Mouse (Mus musculus): ENCODE measurements around the gene Tiam2. TPM values are rescaled to one million over a fixed set of nuclear protein-coding genes. Genes with fewer than 3 reads are reported as not detected.

The Tiam2 gene
- total RNA-seq, 2 experiments from 2014 or later = 80.1 to 82.9 TPM

GRCm38 (mm10) chr17:3520344-3520743 is 194.0 kb downstream of the Tiam2 start:
- Histone ChIP-seq H3K27ac (no peak overlapping the region), H3K4me3 (no peak overlapping the region)
- intact Hi-C loops (cut with DNase I) = no loop called here
- no peak for DNase-seq (ENCODE audit: extremely low spot score in 1 of 2, low spot score in 2 of 2)
- TF ChIP-seq CTCF (IDR thresholded peaks at IDR 0.05) = no peak

DNA sequence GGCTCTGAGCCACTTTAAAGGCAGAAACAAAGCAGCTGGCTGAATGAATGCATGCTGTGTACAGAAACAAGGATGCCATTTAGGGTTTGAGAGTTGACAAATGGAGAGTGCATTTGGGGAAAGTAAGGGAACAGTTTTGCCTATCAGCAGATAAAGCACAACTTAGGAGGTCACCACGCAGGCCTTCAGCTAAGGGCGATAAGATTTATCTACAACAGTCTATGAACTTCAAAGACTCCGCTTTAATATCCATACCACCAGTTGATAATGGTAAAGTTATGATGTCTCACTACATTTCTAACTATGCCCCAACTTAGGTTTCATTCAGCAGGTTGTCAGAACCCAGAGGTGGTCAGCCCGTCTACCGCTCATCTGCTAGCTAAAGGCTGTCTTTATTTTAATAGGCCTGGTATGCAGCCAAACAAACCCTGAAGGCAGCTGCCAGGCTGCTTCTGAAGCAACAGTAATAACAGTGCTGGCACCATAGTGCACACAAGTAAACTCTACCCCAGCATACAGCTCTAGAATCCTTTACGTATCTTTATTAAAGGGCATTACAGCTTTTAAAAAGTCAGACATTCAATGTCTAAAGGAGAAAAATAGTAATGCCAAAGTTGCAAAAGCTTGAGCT is 201.6 kb downstream of the Tiam2 start:
- DNase-seq (ENCODE audit: extremely low spot score in 1 of 2, low spot score in 2 of 2) = no peak
- intact Hi-C loops (cut with DNase I) = no loop called here
- H3K27ac ChIP-seq = no peak overlapping the region
- no peak for TF ChIP-seq CTCF (IDR thresholded peaks at IDR 0.05)
- no peak overlapping the region for H3K4me3 ChIP-seq

GRCm38 (mm10) chr17:3529523-3529922 is 203.2 kb downstream of the Tiam2 start:
- no peak for DNase-seq (ENCODE audit: extremely low spot score in 1 of 2, low spot score in 2 of 2)
- Histone ChIP-seq H3K4me3 (no peak overlapping the region), H3K27ac (no peak overlapping the region)
- intact Hi-C loops (cut with DNase I) = no loop called here
- TF ChIP-seq CTCF (IDR thresholded peaks at IDR 0.05) = no peak

DNA sequence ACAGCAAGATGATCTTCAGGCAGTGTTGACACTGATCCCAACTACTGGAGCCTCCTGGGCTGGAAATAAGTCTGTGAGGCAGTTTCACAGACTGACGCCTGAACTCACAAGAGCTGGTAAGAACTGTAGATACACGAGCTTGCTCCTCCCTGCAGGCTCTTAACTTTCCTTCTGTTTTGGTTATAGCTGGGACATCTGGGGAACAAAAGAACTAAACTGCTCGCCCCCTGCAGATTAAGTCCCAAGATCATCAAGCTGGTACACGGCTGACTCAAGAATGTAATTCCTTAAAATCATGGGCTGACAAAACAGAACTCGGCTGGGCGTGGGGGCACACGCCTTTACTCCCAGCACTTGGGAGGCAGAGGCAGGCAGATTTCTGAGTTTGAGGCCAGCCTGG is 204.2 kb downstream of the Tiam2 start:
- no peak for DNase-seq (ENCODE audit: extremely low spot score in 1 of 2, low spot score in 2 of 2)
- no peak overlapping the region for H3K4me3 ChIP-seq
- intact Hi-C loops (cut with DNase I) = no loop called here
- no peak overlapping the region for H3K27ac ChIP-seq
- no peak for TF ChIP-seq CTCF (IDR thresholded peaks at IDR 0.05)

GRCm38 (mm10) chr17:3531641-3532040 is 205.3 kb downstream of the Tiam2 start:
- Histone ChIP-seq H3K4me3 (no peak overlapping the region), H3K27ac (no peak overlapping the region)
- no peak for DNase-seq (ENCODE audit: extremely low spot score in 1 of 2, low spot score in 2 of 2)
- TF ChIP-seq CTCF (IDR thresholded peaks at IDR 0.05) = no peak
- intact Hi-C loops (cut with DNase I) = no loop called here

DNA sequence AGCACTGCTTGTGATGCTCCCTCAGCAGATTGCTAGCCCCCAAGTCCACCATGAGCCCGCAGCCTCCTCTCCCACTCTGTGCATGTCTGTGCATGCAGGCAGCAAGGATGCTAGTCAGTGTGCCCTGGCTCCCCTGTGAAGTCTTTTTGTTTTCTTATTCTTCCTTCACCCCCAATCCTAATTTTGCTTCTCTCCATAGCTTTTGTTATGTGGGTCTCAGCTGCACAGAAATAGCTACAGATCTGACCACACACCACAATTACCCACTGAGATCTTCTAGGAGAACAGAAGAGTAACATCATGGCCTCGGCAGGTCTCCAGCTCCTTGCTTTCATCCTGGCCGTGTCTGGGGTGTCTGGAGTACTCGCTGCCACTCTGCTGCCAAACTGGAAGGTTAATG is 205.9 kb downstream of the Tiam2 start, which contains the start of gene Cldn20:
Gene Cldn20, plus strand, starts transcription at position 301 of the 400 bp plus-strand sequence.
- intact Hi-C loops (cut with DNase I) = no loop called here
- no peak for DNase-seq (ENCODE audit: extremely low spot score in 1 of 2, low spot score in 2 of 2)
- H3K4me3 ChIP-seq = no peak within 1 kb of the TSS
- no peak for TF ChIP-seq CTCF (IDR thresholded peaks at IDR 0.05)
- no peak within 1 kb of the TSS for H3K27ac ChIP-seq

GRCm38 (mm10) chr17:3533425-3533824 is 207.1 kb downstream of the Tiam2 start:
- H3K4me3 ChIP-seq = no peak overlapping the region
- no peak overlapping the region for H3K27ac ChIP-seq
- TF ChIP-seq CTCF (IDR thresholded peaks at IDR 0.05) = peak; percentile 64
- intact Hi-C loops (cut with DNase I) = no loop called here
- DNase-seq (ENCODE audit: extremely low spot score in 1 of 2, low spot score in 2 of 2) = no peak

- Histone ChIP-seq H3K27ac (no peak overlapping the region), H3K4me3 (no peak overlapping the region)
- intact Hi-C loops (cut with DNase I) = no loop called here
- no peak for TF ChIP-seq CTCF (IDR thresholded peaks at IDR 0.05)
- no peak for DNase-seq (ENCODE audit: extremely low spot score in 1 of 2, low spot score in 2 of 2)
Measured at GRCm38 (mm10) chr17:3540304-3540703, 213.9 kb downstream of the Tiam2 start.

DNA sequence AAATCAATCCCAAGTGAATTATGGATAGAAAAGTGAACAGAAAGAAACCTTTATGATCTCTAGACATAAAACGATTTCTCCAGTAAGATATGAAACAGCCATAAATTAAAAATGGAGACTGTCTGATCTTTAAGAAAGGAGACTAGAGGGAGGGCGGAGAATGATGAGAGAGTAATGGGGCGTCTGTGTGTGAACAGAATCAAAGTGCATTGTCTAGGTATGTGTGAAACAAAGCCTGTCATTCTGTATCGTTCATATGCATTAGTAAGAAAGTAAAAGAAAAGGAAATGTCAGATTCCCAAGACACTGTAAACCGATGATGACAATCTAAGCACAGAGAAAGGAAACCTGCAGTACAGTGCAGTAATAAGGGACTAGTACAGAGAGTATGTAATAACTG is 214.7 kb downstream of the Tiam2 start:
- DNase-seq (ENCODE audit: extremely low spot score in 1 of 2, low spot score in 2 of 2) = no peak
- intact Hi-C loops (cut with DNase I) = no loop called here
- Histone ChIP-seq H3K4me3 (no peak overlapping the region), H3K27ac (no peak overlapping the region)
- TF ChIP-seq CTCF (IDR thresholded peaks at IDR 0.05) = no peak

- no peak for DNase-seq (ENCODE audit: extremely low spot score in 1 of 2, low spot score in 2 of 2)
Measured at GRCm38 (mm10) chr17:3547725-3548124, 221.4 kb downstream of the Tiam2 start.

DNA sequence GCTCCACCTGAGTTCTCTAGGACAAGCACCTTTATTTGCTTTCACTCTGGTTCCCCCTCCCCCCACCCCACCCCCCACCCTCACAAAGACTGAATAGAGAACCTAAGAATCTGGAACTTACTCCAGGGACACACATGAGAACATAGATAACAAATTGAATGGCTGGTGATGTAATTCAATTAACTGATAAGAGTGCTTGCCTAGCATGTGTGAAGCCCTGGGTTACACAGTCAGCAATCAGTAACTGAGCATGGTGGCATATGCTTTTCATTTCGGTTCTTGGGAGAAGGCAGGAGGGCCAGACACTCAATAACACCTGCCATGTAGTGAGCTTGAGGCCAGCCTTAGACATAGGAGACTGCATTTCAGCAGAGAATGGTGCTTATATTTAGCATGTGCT is 229.9 kb downstream of the Tiam2 start:
- intact Hi-C loops (cut with DNase I) = no loop called here
- no peak for DNase-seq (ENCODE audit: extremely low spot score in 1 of 2, low spot score in 2 of 2)
- TF ChIP-seq CTCF (IDR thresholded peaks at IDR 0.05) = no peak
- Histone ChIP-seq H3K4me3 (no peak overlapping the region), H3K27ac (no peak overlapping the region)

More at GRCm38 (mm10) chr17:3547725-3548124, 221.4 kb downstream of the Tiam2 start:
- Histone ChIP-seq H3K27ac (no peak overlapping the region), H3K4me3 (no peak overlapping the region)
- intact Hi-C loops (cut with DNase I) = no loop called here
- no peak for TF ChIP-seq CTCF (IDR thresholded peaks at IDR 0.05)

- TF ChIP-seq CTCF (IDR thresholded peaks at IDR 0.05) = no peak
- peak within 1 kb of the TSS; percentile 87 for H3K4me3 ChIP-seq
- intact Hi-C loops (cut with DNase I) = no loop called here
- peak; percentile 94 to 97 for DNase-seq (ENCODE audit: extremely low spot score in 1 of 2, low spot score in 2 of 2)
- H3K27ac ChIP-seq = peak within 1 kb of the TSS; percentile 91
Measured at GRCm38 (mm10) chr17:3557331-3558311, 231.2 kb downstream of the Tiam2 start, which contains the start of gene Tfb1m. Tfb1m (minus strand) TSS chr17:3557781.

Measured in left cerebral cortex, adult 2 months (tissue).